11 mouse cellular contexts compared by ENCODE assay signal in genomic region chrX:12466312-12466711, GRCm38 (mm10).
A peak's percentile ranks its signal among the peaks of the same experiment; 100 is the strongest.
DNase-seq lines count a peak whose midpoint lies in the region; ATAC-seq lines count a peak whose summit lies in the region.
"Had no signal": no experiment of that assay in that cellular context is flagged by ENCODE, and none has a peak within 500 bp of the region (broad histone marks: within the 10 kb centered on the region; RNA-seq: fewer than 3 reads in every experiment).

No protein-coding gene starts in this region.

- no peak overlapping the region for H3K4me2 ChIP-seq in hindbrain, embryonic 14.5 days (replicated peaks)
- no peak overlapping the region for H3K4me2 ChIP-seq in liver, embryonic 16.5 days (ENCODE audit: low read depth, low read length)

- DNase-seq in cerebellum, postnatal 14 days, result peak; percentile 26 to 34
- DNase-seq in ES-CJ7 (ENCODE audit: low read depth, low spot score), result peak; percentile 4
- DNase-seq in hindbrain, embryonic 14.5 days (ENCODE audit: low spot score), result peak; percentile 23
- no peak for DNase-seq in frontal cortex, adult 2 months (ENCODE audit: extremely low spot score in 1 of 2, low spot score in 1 of 2)
- DNase-seq in frontal cortex, postnatal 36 days (ENCODE audit: low spot score in 2 of 2), result no peak
- DNase-seq in adrenal gland, postnatal 10 days, result no peak
- DNase-seq: cerebellum, adult 9-10 months; thymus, postnatal 4 days had no signal

- H3K4me3 ChIP-seq in hindbrain, embryonic 14.5 days (replicated peaks; ENCODE audit: low read length), result no peak overlapping the region
- H3K4me3 ChIP-seq in liver, embryonic 16.5 days (ENCODE audit: low read depth, low read length), result no peak overlapping the region

- no peaks in the 10 kb centered on the region for H3K9me3 ChIP-seq in hindbrain, embryonic 14.5 days (ENCODE audit: control insufficient read depth, low read length)
- H3K9me3 ChIP-seq in liver, embryonic 16.5 days (replicated peaks; ENCODE audit: control insufficient read depth, low read length), result no peaks in the 10 kb centered on the region

- H3K27me3 ChIP-seq in hindbrain, embryonic 14.5 days (ENCODE audit: control insufficient read depth, insufficient read depth, low read length), result no peaks in the 10 kb centered on the region; the same call in 1 of the 2 replicates
- no peaks in the 10 kb centered on the region for H3K27me3 ChIP-seq in liver, embryonic 16.5 days (ENCODE audit: control insufficient read depth, insufficient read depth, low read depth, low read length)

- no peaks in the 10 kb centered on the region for H3K36me3 ChIP-seq in hindbrain, embryonic 14.5 days (replicated peaks; ENCODE audit: control insufficient read depth, insufficient read depth)
- H3K36me3 ChIP-seq in liver, embryonic 16.5 days (ENCODE audit: control insufficient read depth, insufficient read depth), result no peaks in the 10 kb centered on the region

- WGBS in hindbrain, embryonic 14.5 days, result 34% methylated on average over 9 of the region's 10 CpGs
- 51% methylated on average over 10 of the region's 10 CpGs for WGBS in liver, embryonic 16.5 days (ENCODE audit: insufficient replicate concordance)

- no peak for ATAC-seq in cerebellum, adult (ENCODE audit: insufficient number of reproducible peaks, low FRiP score, low TSS enrichment)
- 0 out of 2 replicates have a peak, but pooled peaks have one; percentile 26 for ATAC-seq in hindbrain, embryonic 14.5 days (ENCODE audit: low FRiP score)
- no peak for ATAC-seq in liver, embryonic 16.5 days (ENCODE audit: low read depth)

- H3K9ac ChIP-seq in hindbrain, embryonic 14.5 days, result no peak overlapping the region
- H3K9ac ChIP-seq in liver, embryonic 16.5 days (ENCODE audit: low read depth, low read length), result no peak overlapping the region
- H3K9ac ChIP-seq: liver, embryonic 14.5 days had no signal

- H3K4me1 ChIP-seq in hindbrain, embryonic 14.5 days (replicated peaks; ENCODE audit: control insufficient read depth, insufficient read depth, low read length), result peaks cover 12% of the 10 kb centered on the region; the same call in 1 of the 2 replicates
- no peaks in the 10 kb centered on the region; the same call in 1 of the 2 replicates for H3K4me1 ChIP-seq in liver, embryonic 16.5 days (ENCODE audit: control insufficient read depth, low read depth, low read length)

- H3K27ac ChIP-seq in hindbrain, embryonic 14.5 days, result 0 out of 2 replicates have a peak overlapping the region, but pooled peaks have one; percentile 47
- H3K27ac ChIP-seq in liver, embryonic 16.5 days (ENCODE audit: low read length), result peak overlapping the region; percentile 29
- H3K27ac ChIP-seq: liver, embryonic 14.5 days had no signal

Comparison
In these comparisons a context has a peak if more than half of its experiments do, and no peak if none do; other contexts are left out.
1. DNase-seq: peak in cerebellum, postnatal 14 days (2 of 2), ES-CJ7 (single experiment) and hindbrain, embryonic 14.5 days (single experiment); none in frontal cortex, adult 2 months (0 of 2), frontal cortex, postnatal 36 days (0 of 2) and adrenal gland, postnatal 10 days (single experiment).